Mouse (Mus musculus) intestine, embryonic 15.5 days (tissue): Measurements from ENCODE around the gene Vmn2r37. TPM values are rescaled to one million over a fixed set of nuclear protein-coding genes. Genes with fewer than 3 reads are reported as not detected.
"Not testable (repeated sequence)": the region's sequence is repeated elsewhere in the genome, so short reads cannot be mapped to it uniquely, and the experiment has no call there.

Source experiments
- ATAC-seq: fragments of 200-750 bp; cut with Nextera tagmentation; 2 replicates; pipeline ENCODE4 v1.8.0; 2017; ENCODE audit warnings: moderate TSS enrichment, moderate library complexity
- H3K27ac ChIP-seq: fragments of 300-500 bp; sonication (generic); 2 replicates; pipeline ENCODE4 v1.5.1; 2015; ENCODE audit warnings: mild to moderate bottlenecking, inconsistent platforms
- H3K27me3 ChIP-seq: fragments of 300-500 bp; sonication (generic); replicated peaks from 2 replicates; pipeline ENCODE4 v1.6.1; 2015; ENCODE audit warnings: inconsistent platforms
- H3K36me3 ChIP-seq: fragments of 300-500 bp; sonication (generic); 2 replicates; pipeline ENCODE4 v1.6.1; 2015; ENCODE audit warnings: inconsistent platforms
- H3K4me1 ChIP-seq: fragments of 300-500 bp; sonication (generic); replicated peaks from 2 replicates; pipeline ENCODE4 v1.6.1; 2015; ENCODE audit warnings: inconsistent platforms
- H3K4me2 ChIP-seq: fragments of 300-500 bp; sonication (generic); replicated peaks from 2 replicates; pipeline ENCODE4 v1.6.1; 2015; ENCODE audit warnings: mild to moderate bottlenecking, inconsistent platforms
- H3K4me3 ChIP-seq: fragments of 300-500 bp; sonication (generic); replicated peaks from 2 replicates; pipeline ENCODE4 v1.5.1; 2015; ENCODE audit warnings: inconsistent platforms
- H3K9ac ChIP-seq: fragments of 300-500 bp; sonication (generic); 2 replicates; pipeline ENCODE4 v1.6.1; 2015; ENCODE audit warnings: inconsistent platforms
- H3K9me3 ChIP-seq: fragments of 300-500 bp; sonication (generic); 2 replicates; pipeline ENCODE4 v1.6.1; 2016; ENCODE audit warnings: inconsistent platforms
- WGBS: fragments of 180-500 bp; shearing (Covaris S2); methylation state at CpG from one replicate; pipeline ENCODE4 v1.1.7; 2015; 5-methylcytosine and 5-hydroxymethylcytosine counted together
- polyA plus RNA-seq: library from polyadenylated mRNA; unstranded; fragments of >200 nt; fragmentation: Nextera tagmentation; extraction: Ambion mirVana; gene quantifications from 2 replicates; pipeline ENCODE4 v1.2.1, GENCODE M21; 2015

Vmn2r37 gene
- not detected in 2 replicates for polyA plus RNA-seq

DNA sequence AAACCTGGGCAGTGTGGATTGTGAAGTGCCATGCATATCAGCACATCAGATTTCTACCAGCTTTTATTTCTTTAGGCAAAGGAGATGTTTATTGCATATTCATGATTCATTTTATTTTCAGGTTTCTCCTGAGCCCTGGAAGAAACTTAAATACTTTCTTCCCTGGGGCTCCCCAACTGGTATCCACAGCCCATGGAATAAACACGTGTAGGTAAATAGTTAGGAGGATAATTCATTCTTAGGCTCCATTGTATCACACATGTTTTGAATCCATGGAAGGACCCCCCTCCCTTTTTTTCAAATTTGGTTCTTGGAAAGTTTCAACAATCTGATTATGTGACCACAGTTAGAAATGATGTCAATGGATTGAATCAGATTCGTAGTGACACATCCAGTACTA lies at the start of gene Vmn2r37:
TSS of gene Vmn2r37 (minus strand) at position 101 of the 400 bp plus-strand sequence.
- H3K4me2 ChIP-seq, ATAC-seq, H3K27me3 ChIP-seq, H3K27ac ChIP-seq, H3K4me1 ChIP-seq, H3K36me3 ChIP-seq, H3K4me3 ChIP-seq, H3K9me3 ChIP-seq, H3K9ac ChIP-seq: not testable (repeated sequence)
- WGBS, result 39% methylated on average over 2 of the region's 2 CpGs

Other genes starting within 250 kb of the Vmn2r37 start
- not detected in 2 replicates for gene Vmn2r39, start 192.9 kb downstream of the Vmn2r37 start, polyA plus RNA-seq
- gene Vmn2r38, start 125.8 kb downstream of the Vmn2r37 start, polyA plus RNA-seq, result not detected in 2 replicates